Mouse (Mus musculus): Measurements from ENCODE around the gene Ccdc47.

Gene Ccdc47

GRCm38 (mm10) chr11:106160841-106161721 lies 55.1 kb downstream of the Ccdc47 start, which contains the start of the genes Gm10840 and Limd2:
Gene Gm10840 (plus strand): TSS chr11:106160850.
Gene Limd2 (minus strand): TSS chr11:106160860.
- peak; percentile 74 to 77 for DNase-seq (ENCODE audit: low spot score in 2 of 2)

GRCm38 (mm10) chr11:106159921-106160840 lies 56.0 kb downstream of the Ccdc47 start:
- peak; percentile 62 to 74 for DNase-seq (ENCODE audit: low spot score in 2 of 2)

GRCm38 (mm10) chr11:106159216-106159920 lies 56.8 kb downstream of the Ccdc47 start:
- no peak for DNase-seq (ENCODE audit: low spot score in 2 of 2)

GRCm38 (mm10) chr11:106158930-106159215 lies 57.3 kb downstream of the Ccdc47 start:
- no peak for DNase-seq (ENCODE audit: low spot score in 2 of 2)

GRCm38 (mm10) chr11:106158081-106158929 lies 57.8 kb downstream of the Ccdc47 start:
- no peak for DNase-seq (ENCODE audit: low spot score in 2 of 2)

- no peak for DNase-seq (ENCODE audit: low spot score in 2 of 2)
These were observed 59.0 kb downstream of the Ccdc47 start for GRCm38 (mm10) chr11:106157154-106157553.

GRCm38 (mm10) chr11:106156257-106156656 lies 59.9 kb downstream of the Ccdc47 start:
- DNase-seq (ENCODE audit: low spot score in 2 of 2), result no peak

GRCm38 (mm10) chr11:106155761-106156160 lies 60.4 kb downstream of the Ccdc47 start:
- DNase-seq (ENCODE audit: low spot score in 2 of 2), result no peak

- DNase-seq (ENCODE audit: low spot score in 2 of 2), result no peak
These were observed 61.4 kb downstream of the Ccdc47 start for GRCm38 (mm10) chr11:106154770-106155169.

- no peak for DNase-seq (ENCODE audit: low spot score in 2 of 2)
These were observed 62.1 kb downstream of the Ccdc47 start for GRCm38 (mm10) chr11:106154091-106154490.

GRCm38 (mm10) chr11:106152132-106152531 lies 64.0 kb downstream of the Ccdc47 start:
- peak in 1 of 2 experiments; percentile 26 for DNase-seq (ENCODE audit: low spot score in 2 of 2)

- DNase-seq (ENCODE audit: low spot score in 2 of 2), result no peak
These were observed 64.9 kb downstream of the Ccdc47 start for GRCm38 (mm10) chr11:106151219-106151618.

Measured in frontal cortex, postnatal 25 days (tissue).